Mouse (Mus musculus) heart, adult 2 months (tissue): Measurements from ENCODE around the gene Fam174b.

Source experiments
- CTCF ChIP-seq: fragments of 200-600 bp; IDR thresholded peaks from 2 replicates; pipeline ENCODE4 v1.8.1; 2022; ENCODE audit warnings: antibody characterized with exemption, mild to moderate bottlenecking, moderate library complexity
- EP300 ChIP-seq: fragments of 200-500 bp; IDR thresholded peaks from 2 replicates; pipeline ENCODE4 v1.6.1; 2011; ENCODE audit warnings: low read depth, low read length, control low read depth; ENCODE audit not compliant: insufficient read depth
- POLR2A ChIP-seq: fragments of 200-500 bp; IDR thresholded peaks from 2 replicates; pipeline ENCODE4 v1.6.1; 2011; ENCODE audit warnings: mild to moderate bottlenecking, low read depth, low read length, control low read depth; ENCODE audit not compliant: insufficient read depth

DNA sequence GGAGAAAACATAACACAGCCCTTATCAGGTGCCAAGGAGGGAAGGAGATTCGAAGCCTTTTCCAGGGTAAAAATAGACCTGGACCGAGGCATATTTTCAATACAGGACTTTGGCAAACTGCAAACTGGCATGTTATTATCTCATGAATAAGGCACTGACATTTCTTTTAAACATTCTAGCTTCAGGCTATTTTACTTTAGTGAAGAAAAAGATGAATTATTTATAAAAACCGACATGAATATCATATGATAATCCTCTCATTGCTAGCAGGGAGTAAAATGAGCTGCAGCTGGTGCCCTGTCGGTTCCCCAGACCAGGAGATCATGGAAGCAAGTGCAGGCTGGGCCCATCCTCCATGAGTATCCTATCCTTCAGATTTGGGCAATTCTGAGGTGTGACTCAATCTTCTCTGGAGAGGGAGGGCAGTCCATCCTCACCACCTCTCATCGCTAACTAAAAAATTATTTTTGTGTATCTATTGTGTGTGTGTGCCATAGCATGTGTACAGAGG is 21.6 kb upstream of the Fam174b start:
- TF ChIP-seq CTCF = no peak
- TF ChIP-seq POLR2A = no peak
- TF ChIP-seq EP300 = no peak
